In genomic region chr12:88818622-88819334, GRCm38 (mm10) we compare ENCODE assay signal across 9 mouse cellular contexts.
A peak's percentile ranks its signal among the peaks of the same experiment; 100 is the strongest.
DNase-seq lines count a peak whose midpoint lies in the region; ATAC-seq and TF ChIP-seq lines count a peak whose summit lies in the region.
"Had no signal": no experiment of that assay in that cellular context is flagged by ENCODE, and none has a peak within 500 bp of the region (broad histone marks: within the 10 kb centered on the region; RNA-seq: fewer than 3 reads in every experiment).

No protein-coding gene starts in this region.

- H3K9me3 ChIP-seq in embryonic facial prominence, embryonic 10.5 days: no peaks in the 10 kb centered on the region
- H3K9me3 ChIP-seq: G1E had no signal

- 75% methylated on average over 4 of the region's 4 CpGs for WGBS in liver, adult 2 months
- WGBS in embryonic facial prominence, embryonic 10.5 days: 60% methylated on average over 4 of the region's 4 CpGs

- no peaks in the 10 kb centered on the region for H3K79me2 ChIP-seq in liver, adult 2 months (ENCODE audit: control insufficient read depth, insufficient read depth, low read length)

- no peaks in the 10 kb centered on the region for H3K36me3 ChIP-seq in liver, adult 2 months (ENCODE audit: control insufficient read depth, insufficient read depth, low read length)
- no peaks in the 10 kb centered on the region for H3K36me3 ChIP-seq in embryonic facial prominence, embryonic 10.5 days (replicated peaks)
- H3K36me3 ChIP-seq: G1E had no signal

- no peaks in the 10 kb centered on the region for H3K27me3 ChIP-seq in liver, adult 2 months (ENCODE audit: control insufficient read depth, insufficient read depth, low read length)
- no peaks in the 10 kb centered on the region for H3K27me3 ChIP-seq in embryonic facial prominence, embryonic 10.5 days (replicated peaks; ENCODE audit: low read depth, poor library complexity, severe bottlenecking)

- no peak overlapping the region for H3K4me3 ChIP-seq in liver, adult 2 months (ENCODE audit: insufficient read depth, low read depth, low read length)
- no peak overlapping the region for H3K4me3 ChIP-seq in embryonic facial prominence, embryonic 10.5 days

- H3K27ac ChIP-seq in liver, adult 2 months (replicated peaks; ENCODE audit: insufficient read depth, low read depth, low read length): no peak overlapping the region
- 0 out of 2 replicates have a peak overlapping the region, but pooled peaks have one; percentile 11 for H3K27ac ChIP-seq in embryonic facial prominence, embryonic 10.5 days (replicated peaks)

- peak; percentile 29 for DNase-seq in liver, adult 2 months (ENCODE audit: extremely low read depth, low read depth, low spot score)
- no peak for DNase-seq in liver
- peak; percentile 36 for DNase-seq in embryonic facial prominence, embryonic 10.5 days (ENCODE audit: low spot score)
- DNase-seq in heart, postnatal 4 days: peak; percentile 58
- peak; percentile 57 for DNase-seq in retina, adult 2 months (ENCODE audit: low read depth, low spot score)
- no peak for DNase-seq in testis, postnatal 14 days (ENCODE audit: low spot score)

- TF ChIP-seq POLR2A in liver, adult 2 months (IDR thresholded peaks at IDR 0.05; ENCODE audit: extremely low read depth, insufficient read depth, low read length): no peak

- no peak for ATAC-seq in monocyte, adult 5-6 weeks (replicated peaks; ENCODE audit: insufficient number of reproducible peaks, low FRiP score, low TSS enrichment, poor library complexity, severe bottlenecking)
- no peak for ATAC-seq in megakaryocyte, adult 5-6 weeks (ENCODE audit: poor library complexity, severe bottlenecking)

- no peak overlapping the region for H3K9ac ChIP-seq in liver, adult 2 months (ENCODE audit: low read depth, low read length)

- no peaks in the 10 kb centered on the region for H3K4me1 ChIP-seq in liver, adult 2 months (ENCODE audit: control insufficient read depth, insufficient read depth, low read length)
- H3K4me1 ChIP-seq in embryonic facial prominence, embryonic 10.5 days: peaks cover 24% of the 10 kb centered on the region

- no peak for TF ChIP-seq CTCF in liver, adult 2 months (IDR thresholded peaks at IDR 0.05; ENCODE audit: low read depth, low read length)

Comparison
In these comparisons a context has a peak if more than half of its experiments do, and no peak if none do; other contexts are left out.
1. DNase-seq: peak in liver, adult 2 months (single experiment), embryonic facial prominence, embryonic 10.5 days (single experiment), heart, postnatal 4 days (single experiment) and retina, adult 2 months (single experiment); none in liver (single experiment) and testis, postnatal 14 days (single experiment).